Mouse (Mus musculus) frontal cortex, adult (tissue): ENCODE data around the gene Fam205a2.
"Not testable (repeated sequence)": the region's sequence is repeated elsewhere in the genome, so short reads cannot be mapped to it uniquely, and the experiment has no call there.

Source experiments
- ATAC-seq: cut with Nextera tagmentation; 2 replicates; pipeline ENCODE4 v1.9.2; 2017; ENCODE audit warnings: mild to moderate bottlenecking, moderate library complexity, mixed read lengths; ENCODE audit not compliant: low TSS enrichment

Fam205a2 gene

GRCm38 (mm10) chr4:42528075-42528474 lies at the start of gene Fam205a2:
Gene Fam205a2 (minus strand): TSS chr4:42528175.
- ATAC-seq = not testable (repeated sequence)
